Mouse (Mus musculus) ES-Bruce4 (cell line): ENCODE results near the gene Slc44a1.

ENCODE experiments used
- CTCF ChIP-seq: IDR thresholded peaks from one replicate; pipeline ENCODE4 v1.8.1; 2011; ENCODE audit warnings: low read depth, low read length
- POLR2A ChIP-seq: IDR thresholded peaks from one replicate; pipeline ENCODE4 v1.8.1; 2011; ENCODE audit warnings: low read length; ENCODE audit not compliant: insufficient read depth

- TF ChIP-seq CTCF (no peak), POLR2A (no peak)
These were observed 96.9 kb downstream of the Slc44a1 start for GRCm38 (mm10) chr4:53537101-53537500.
